Mouse (Mus musculus) heart, embryonic 11.5 days (tissue): Measurements from ENCODE around the gene Myl7. TPM values are rescaled to one million over a fixed set of nuclear protein-coding genes. Genes with fewer than 3 reads are reported as not detected.
"Not testable (repeated sequence)": the region's sequence is repeated elsewhere in the genome, so short reads cannot be mapped to it uniquely, and the experiment has no call there.

Experiments
- ATAC-seq: fragments of 200-750 bp; cut with Nextera tagmentation; replicated peaks from 2 replicates; pipeline ENCODE4 v1.8.0; 2017; ENCODE audit warnings: moderate library complexity; ENCODE audit not compliant: insufficient number of reproducible peaks, low FRiP score, low TSS enrichment
- H3K27ac ChIP-seq: fragments of 300-500 bp; sonication (generic); 2 replicates; pipeline ENCODE4 v1.5.1; 2014; ENCODE audit warnings: mild to moderate bottlenecking, low read depth, low read length
- H3K27me3 ChIP-seq: fragments of 300-500 bp; sonication (generic); 2 replicates; pipeline ENCODE4 v1.6.1; 2014; ENCODE audit warnings: mild to moderate bottlenecking, low read length, mixed read lengths; ENCODE audit not compliant: control insufficient read depth, insufficient read depth
- H3K36me3 ChIP-seq: fragments of 300-500 bp; sonication (generic); 2 replicates; pipeline ENCODE4 v1.6.1; 2014; ENCODE audit warnings: mild to moderate bottlenecking, low read length, moderate library complexity, mixed read lengths; ENCODE audit not compliant: control insufficient read depth, insufficient read depth
- H3K4me1 ChIP-seq: fragments of 300-500 bp; sonication (generic); 2 replicates; pipeline ENCODE4 v1.6.1; 2014; ENCODE audit warnings: low read length; ENCODE audit not compliant: control insufficient read depth, insufficient read depth
- H3K4me2 ChIP-seq: fragments of 300-500 bp; sonication (generic); 2 replicates; pipeline ENCODE4 v1.6.1; 2014; ENCODE audit warnings: mild to moderate bottlenecking, moderate library complexity
- H3K4me3 ChIP-seq: fragments of 300-500 bp; sonication (generic); 2 replicates; pipeline ENCODE4 v1.5.1; 2014; ENCODE audit warnings: low read depth, low read length
- H3K9ac ChIP-seq: fragments of 300-500 bp; sonication (generic); 2 replicates; pipeline ENCODE4 v1.6.1; 2014; ENCODE audit warnings: mild to moderate bottlenecking, low read depth, low read length, moderate library complexity
- H3K9me3 ChIP-seq: fragments of 300-500 bp; sonication (generic); replicated peaks from 2 replicates; pipeline ENCODE4 v1.6.1; 2016; ENCODE audit warnings: low read length; ENCODE audit not compliant: control insufficient read depth
- WGBS: fragments of 180-500 bp; shearing (Covaris S2); extraction: QIAGEN DNeasy Blood & Tissue Kit; methylation state at CpG from one replicate; pipeline ENCODE4 v1.1.7; 2014; ENCODE audit not compliant: insufficient replicate concordance; 5-methylcytosine and 5-hydroxymethylcytosine counted together
- polyA plus RNA-seq: library from polyadenylated mRNA; unstranded; fragments of >200 nt; fragmentation: Nextera tagmentation; extraction: Ambion mirVana; gene quantifications from 2 replicates; pipeline ENCODE4 v1.2.1, GENCODE M21; 2014

Gene Myl7
- polyA plus RNA-seq, 1 experiment from 2014 or later = 7,501 TPM

DNA sequence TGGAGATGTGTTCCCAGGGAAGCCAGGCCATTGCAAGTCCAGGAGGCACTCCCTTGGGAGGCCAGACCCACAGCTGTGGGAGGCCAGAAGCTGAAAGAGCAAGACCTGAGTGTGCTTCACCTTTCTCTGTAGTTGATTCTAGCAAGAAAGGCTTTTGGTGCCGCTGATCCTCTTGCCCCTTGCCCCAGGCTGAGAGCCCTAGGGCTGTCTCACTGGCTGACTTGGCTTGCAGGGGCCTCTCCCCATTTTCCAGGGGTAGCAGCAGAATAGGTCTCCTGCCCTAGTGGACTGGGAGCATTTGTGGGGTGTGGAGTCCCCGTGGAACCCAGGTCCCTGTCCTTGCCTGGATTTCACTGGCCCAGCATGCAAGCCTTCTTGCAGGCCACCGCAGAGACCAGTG lies 2.7 kb upstream of the Myl7 start:
- 18% methylated on average over 3 of the region's 3 CpGs for WGBS
- H3K4me3 ChIP-seq = peak overlapping the region; percentile 39
- peaks cover 37% of the 10 kb centered on the region for H3K4me1 ChIP-seq
- no peaks in the 10 kb centered on the region for H3K9me3 ChIP-seq
- H3K36me3 ChIP-seq = no peaks in the 10 kb centered on the region
- H3K27me3 ChIP-seq = 0 out of 2 replicates have a peak, but pooled peaks cover 6% of the 10 kb centered on the region
- no peak for ATAC-seq
- H3K27ac ChIP-seq = peak overlapping the region; percentile 65
- peak overlapping the region; percentile 70 for H3K9ac ChIP-seq
- peak overlapping the region; percentile 69 for H3K4me2 ChIP-seq

DNA sequence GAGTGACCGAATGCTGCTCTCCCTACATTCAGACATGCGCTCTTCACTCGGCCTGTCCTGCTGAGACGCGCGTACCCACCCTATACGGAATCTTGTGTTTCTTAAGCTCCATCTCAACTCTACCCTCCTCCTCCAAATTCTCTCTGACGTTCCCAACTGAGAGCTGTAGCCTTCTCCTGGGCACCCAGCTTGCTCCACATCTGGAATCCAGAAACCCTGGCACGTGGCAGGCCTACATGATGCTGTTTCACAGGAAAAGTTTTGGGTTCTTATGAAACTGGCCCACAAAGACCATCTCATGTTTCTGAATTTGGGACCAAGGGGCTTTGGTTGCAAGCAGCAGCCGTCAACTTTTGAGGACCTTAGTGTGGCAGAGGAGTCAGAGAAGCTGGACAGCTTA lies 704 bp upstream of the Myl7 start:
- H3K4me3 ChIP-seq = no peak overlapping the region
- peaks cover 47% of the 10 kb centered on the region for H3K4me1 ChIP-seq
- no peak for ATAC-seq
- H3K9ac ChIP-seq = 0 out of 2 replicates have a peak overlapping the region, but pooled peaks have one; percentile 94
- H3K9me3 ChIP-seq = no peaks in the 10 kb centered on the region
- 0 out of 2 replicates have a peak, but pooled peaks cover 9% of the 10 kb centered on the region for H3K27me3 ChIP-seq
- H3K27ac ChIP-seq = peak overlapping the region; percentile 97
- no peak overlapping the region for H3K4me2 ChIP-seq
- WGBS = 88% methylated on average over 10 of the region's 10 CpGs
- H3K36me3 ChIP-seq = no peaks in the 10 kb centered on the region

GRCm38 (mm10) chr11:5897839-5898238 lies 743 bp downstream of the Myl7 start:
- no peaks in the 10 kb centered on the region for H3K36me3 ChIP-seq
- H3K4me2 ChIP-seq = peak overlapping the region; percentile 61
- 5% methylated on average over 10 of the region's 10 CpGs for WGBS
- 0 out of 2 replicates have a peak, but pooled peaks cover 5% of the 10 kb centered on the region for H3K27me3 ChIP-seq
- peak overlapping the region; percentile 97 for H3K27ac ChIP-seq
- peak overlapping the region; percentile 50 for H3K4me3 ChIP-seq
- H3K9ac ChIP-seq = peak overlapping the region; percentile 94
- no peak for ATAC-seq
- H3K4me1 ChIP-seq = peaks cover 60% of the 10 kb centered on the region
- no peaks in the 10 kb centered on the region for H3K9me3 ChIP-seq

- Histone ChIP-seq H3K27me3 (0 out of 2 replicates have a peak, but pooled peaks cover 5% of the 10 kb centered on the region), H3K27ac (peak overlapping the region; percentile 97), H3K9ac (peak overlapping the region; percentile 94), H3K4me2 (peak overlapping the region; percentile 61), H3K36me3 (no peaks in the 10 kb centered on the region), H3K4me3 (peak overlapping the region; percentile 50), H3K4me1 (peaks cover 64% of the 10 kb centered on the region), H3K9me3 (no peaks in the 10 kb centered on the region)
- ATAC-seq = no peak
- 7% methylated on average over 16 of the region's 16 CpGs for WGBS
Observed at GRCm38 (mm10) chr11:5897230-5897629, 1.4 kb downstream of the Myl7 start.

- Histone ChIP-seq H3K4me1 (peaks cover 75% of the 10 kb centered on the region), H3K4me3 (no peak overlapping the region)
Observed at GRCm38 (mm10) chr11:5893807-5894206, 4.8 kb downstream of the Myl7 start.

GRCm38 (mm10) chr11:5892810-5893368 lies 5.7 kb downstream of the Myl7 start:
- Histone ChIP-seq H3K27me3 (0 out of 2 replicates have a peak, but pooled peaks cover 2% of the 10 kb centered on the region), H3K36me3 (no peaks in the 10 kb centered on the region), H3K4me2 (peak overlapping the region; percentile 34; the same call in 1 of the 2 replicates), H3K4me1 (peaks cover 75% of the 10 kb centered on the region), H3K9ac (no peak overlapping the region; the same call in 1 of the 2 replicates), H3K4me3 (no peak overlapping the region), H3K27ac (peak overlapping the region; percentile 97), H3K9me3 (no peaks in the 10 kb centered on the region)
- no peak for ATAC-seq
- WGBS = 7% methylated on average over 4 of the region's 4 CpGs

More at GRCm38 (mm10) chr11:5893807-5894206, 4.8 kb downstream of the Myl7 start:
- Histone ChIP-seq H3K27ac (peak overlapping the region; percentile 97), H3K9ac (peak overlapping the region; percentile 54; the same call in 1 of the 2 replicates), H3K36me3 (no peaks in the 10 kb centered on the region), H3K4me2 (no peak overlapping the region), H3K9me3 (no peaks in the 10 kb centered on the region), H3K27me3 (0 out of 2 replicates have a peak, but pooled peaks cover 2% of the 10 kb centered on the region)
- ATAC-seq = no peak
- WGBS = 39% methylated on average over 6 of the region's 6 CpGs

DNA sequence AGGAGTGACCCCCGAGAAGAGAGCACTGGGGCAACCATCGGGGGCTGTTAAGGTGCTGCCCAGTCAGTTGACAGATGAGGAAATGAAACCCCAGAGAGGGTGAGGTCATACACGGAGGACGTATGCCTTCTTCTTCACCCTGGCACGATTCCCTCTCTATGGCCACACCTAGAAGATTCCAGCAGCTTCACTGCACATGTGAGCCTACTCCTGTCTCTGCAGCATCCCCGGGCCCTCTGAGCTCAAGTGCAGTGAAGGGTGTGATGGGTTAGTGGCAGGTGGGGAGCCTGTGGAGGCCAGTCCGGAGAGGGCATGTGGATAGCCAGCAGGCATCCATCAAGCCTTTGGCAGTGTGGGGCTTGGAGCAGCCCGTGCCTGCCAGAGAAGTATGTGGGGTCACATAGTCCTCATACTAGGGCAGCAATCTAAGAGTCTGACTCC lies 6.4 kb downstream of the Myl7 start:
- 12% methylated on average over 8 of the region's 8 CpGs for WGBS
- Histone ChIP-seq H3K36me3 (no peaks in the 10 kb centered on the region), H3K4me1 (peaks cover 79% of the 10 kb centered on the region), H3K9me3 (no peaks in the 10 kb centered on the region), H3K4me2 (peak overlapping the region; percentile 29; the same call in 1 of the 2 replicates), H3K4me3 (no peak overlapping the region), H3K27ac (peak overlapping the region; percentile 97), H3K9ac (peak overlapping the region; percentile 23; the same call in 1 of the 2 replicates), H3K27me3 (0 out of 2 replicates have a peak, but pooled peaks cover 2% of the 10 kb centered on the region)
- ATAC-seq = peak; percentile 28; the same call in 1 of the 2 replicates

DNA sequence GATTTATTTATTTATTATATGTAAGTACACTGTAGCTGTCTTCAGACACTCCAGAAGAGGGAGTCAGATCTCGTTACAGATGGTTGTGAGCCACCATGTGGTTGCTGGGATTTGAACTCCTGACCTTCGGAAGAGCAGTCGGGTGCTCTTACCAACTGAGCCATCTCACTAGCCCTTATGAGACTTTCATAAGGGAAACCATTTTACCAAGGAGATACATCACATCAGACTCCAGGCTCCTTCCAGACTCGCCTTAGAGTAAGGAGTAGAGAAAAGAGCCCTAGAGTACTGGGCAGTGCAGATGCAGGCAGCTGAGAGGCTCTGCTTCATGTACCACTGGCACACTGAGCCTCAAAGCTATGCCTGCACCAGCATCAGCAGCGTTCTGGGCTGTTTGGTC lies 10.0 kb downstream of the Myl7 start:
- H3K4me1 ChIP-seq = peaks cover 67% of the 10 kb centered on the region
- not testable (repeated sequence) for H3K36me3 ChIP-seq, H3K27me3 ChIP-seq, ATAC-seq, H3K4me2 ChIP-seq, H3K4me3 ChIP-seq, H3K9me3 ChIP-seq, H3K9ac ChIP-seq
- peak overlapping the region; percentile 88 for H3K27ac ChIP-seq
- WGBS = 45% methylated on average over 5 of the region's 5 CpGs
